Mouse (Mus musculus): ENCODE data around the gene Etv5.

The Etv5 gene

GRCm38 (mm10) chr16:22351194-22351593 lies 88.3 kb downstream of the Etv5 start:
- no peak for ATAC-seq (ENCODE audit: insufficient number of reproducible peaks, low FRiP score, low TSS enrichment)

GRCm38 (mm10) chr16:22349798-22350197 lies 89.7 kb downstream of the Etv5 start:
- ATAC-seq (ENCODE audit: insufficient number of reproducible peaks, low FRiP score, low TSS enrichment) = no peak

DNA sequence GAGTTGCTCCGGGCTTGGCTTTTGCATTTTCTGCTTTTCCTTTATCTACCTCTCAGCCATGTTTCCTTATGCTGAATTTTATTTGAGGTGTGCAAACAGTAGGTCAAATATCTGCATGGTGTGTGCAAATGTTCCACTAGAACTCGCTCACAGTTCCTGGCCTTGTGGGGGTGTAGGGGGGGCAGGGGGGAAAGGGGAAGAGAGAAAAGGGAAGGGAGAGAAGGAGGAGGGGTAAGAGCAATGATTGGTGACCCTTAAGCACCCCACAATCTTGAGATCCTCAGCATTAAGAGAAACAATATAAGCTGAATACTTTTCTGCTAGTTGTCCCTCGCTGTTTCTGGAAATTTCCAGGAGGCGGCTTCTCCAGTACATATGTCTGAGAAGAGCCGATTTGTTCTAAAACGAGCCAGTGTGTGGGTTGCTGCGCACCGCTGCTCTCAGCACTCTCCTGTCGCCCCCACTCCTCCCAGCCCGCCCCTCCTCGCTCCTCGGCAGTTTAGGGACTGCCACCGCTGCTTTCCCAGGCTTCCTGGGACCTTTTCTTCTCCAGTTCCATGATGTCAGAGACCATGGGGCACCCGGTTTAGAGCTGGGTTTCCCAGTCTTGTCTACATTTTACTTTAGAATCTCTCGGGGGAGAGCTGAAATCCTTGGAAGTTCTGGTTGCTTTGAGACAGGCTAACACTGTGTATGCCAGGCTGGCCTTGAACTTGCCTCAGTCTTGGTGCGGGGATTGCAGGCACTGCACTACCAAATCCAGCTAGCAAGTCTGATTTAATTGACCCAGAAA lies 90.8 kb downstream of the Etv5 start:
- ATAC-seq (ENCODE audit: insufficient number of reproducible peaks, low FRiP score, low TSS enrichment) = no peak

- no peak for ATAC-seq (ENCODE audit: insufficient number of reproducible peaks, low FRiP score, low TSS enrichment)
These were observed 91.5 kb downstream of the Etv5 start for GRCm38 (mm10) chr16:22348014-22348413.

DNA sequence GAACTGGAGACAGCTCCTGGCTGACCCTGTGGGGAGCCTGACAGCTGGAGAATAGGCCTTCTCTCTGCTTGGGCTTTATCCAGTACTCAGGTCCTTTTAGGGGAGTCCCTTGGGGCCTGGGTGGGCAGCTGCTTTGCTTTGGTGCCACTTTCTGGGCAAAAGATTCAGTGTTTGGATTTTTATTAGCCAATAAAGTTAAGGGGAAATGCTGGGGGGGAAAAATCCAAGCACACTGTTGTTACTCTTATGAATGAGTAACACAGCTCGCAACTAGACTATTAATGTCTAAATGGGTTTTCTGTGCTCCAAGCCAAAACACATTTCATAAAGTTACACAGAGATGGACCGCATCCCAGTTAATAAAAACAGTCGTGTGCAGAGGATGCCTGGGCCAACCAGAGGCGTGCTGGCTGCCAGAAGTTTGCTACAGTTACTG lies 98.3 kb downstream of the Etv5 start:
- no peak for ATAC-seq (ENCODE audit: insufficient number of reproducible peaks, low FRiP score, low TSS enrichment)

- ATAC-seq (ENCODE audit: insufficient number of reproducible peaks, low FRiP score, low TSS enrichment) = no peak
These were observed 103.7 kb downstream of the Etv5 start for GRCm38 (mm10) chr16:22335781-22336180.
